24 mouse cellular contexts compared by ENCODE assay signal in genomic region chr1:176849377-176849776, GRCm38 (mm10). TPM values are rescaled to one million over a fixed set of nuclear protein-coding genes. Genes with fewer than 3 reads are reported as not detected.
DNase-seq lines count a peak whose midpoint lies in the region; ATAC-seq and TF ChIP-seq lines count a peak whose summit lies in the region.
"Had no signal": no experiment of that assay in that cellular context is flagged by ENCODE, and none has a peak within 500 bp of the region (broad histone marks: within the 10 kb centered on the region; RNA-seq: fewer than 3 reads in every experiment).

No protein-coding gene starts in this region.

- peaks cover 7% of the 10 kb centered on the region for H3K9me3 ChIP-seq in embryonic facial prominence, embryonic 14.5 days (ENCODE audit: control insufficient read depth, low read length)
- H3K9me3 ChIP-seq in embryonic facial prominence, embryonic 10.5 days: peaks cover 9% of the 10 kb centered on the region; the same call in 1 of the 2 replicates
- H3K9me3 ChIP-seq: G1E; heart, embryonic 15.5 days had no signal

- peak; percentile 45 for DNase-seq in embryonic facial prominence, embryonic 14.5 days (ENCODE audit: low spot score)
- no peak for DNase-seq in embryonic facial prominence, embryonic 10.5 days (ENCODE audit: low spot score)
- DNase-seq in layer of hippocampus, adult 2 months (ENCODE audit: low spot score in 2 of 2): no peak
- DNase-seq in layer of hippocampus, adult 8-10 months (ENCODE audit: low spot score in 2 of 2): no peak
- peak; percentile 43 for DNase-seq in NIH3T3 (ENCODE audit: low read depth)
- DNase-seq in gastrocnemius, adult 2 months: peak; percentile 66
- DNase-seq in thymus, postnatal 4 days: no peak
- no peak for DNase-seq in kidney, postnatal 4 days
- DNase-seq: cerebellum, adult 9-10 months; forebrain, postnatal 0 days; kidney, adult 2 months; kidney, postnatal 10 days; left cerebral cortex, postnatal 4 days; lung, adult 18-20 months; right cerebral cortex, postnatal 4 days; thymus, postnatal 14 days had no signal

- no peak for ATAC-seq in embryonic facial prominence, embryonic 14.5 days (ENCODE audit: low read depth)
- ATAC-seq: forebrain, postnatal 0 days; midbrain, embryonic 13.5 days had no signal

- no peak for TF ChIP-seq CTCF in layer of hippocampus, adult 2 months (conservative IDR thresholded peaks at IDR 0.05)
- no peak for TF ChIP-seq CTCF in gastrocnemius, adult 2 months (IDR thresholded peaks at IDR 0.05)

- H3K4me3 ChIP-seq in embryonic facial prominence, embryonic 14.5 days (ENCODE audit: low read depth, low read length): no peak overlapping the region
- no peak overlapping the region for H3K4me3 ChIP-seq in embryonic facial prominence, embryonic 10.5 days
- H3K4me3 ChIP-seq in layer of hippocampus, adult 2 months: no peak overlapping the region
- H3K4me3 ChIP-seq in gastrocnemius, adult 2 months: no peak overlapping the region
- H3K4me3 ChIP-seq: embryonic facial prominence, embryonic 13.5 days; forebrain, embryonic 10.5 days; heart, embryonic 15.5 days; hindbrain, embryonic 12.5 days; left cerebral cortex, adult 2 months; midbrain, embryonic 13.5 days had no signal

- WGBS in embryonic facial prominence, embryonic 14.5 days: 49% methylated on average over 2 of the region's 2 CpGs
- WGBS in embryonic facial prominence, embryonic 10.5 days: 89% methylated on average over 2 of the region's 2 CpGs

- no peaks in the 10 kb centered on the region; the same call in 1 of the 2 replicates for H3K4me1 ChIP-seq in embryonic facial prominence, embryonic 14.5 days (ENCODE audit: control insufficient read depth, insufficient read depth, low read length)
- peaks cover 6% of the 10 kb centered on the region for H3K4me1 ChIP-seq in embryonic facial prominence, embryonic 10.5 days
- H3K4me1 ChIP-seq: forebrain, embryonic 10.5 days; heart, embryonic 15.5 days; hindbrain, embryonic 12.5 days; midbrain, embryonic 13.5 days had no signal

- no peak overlapping the region for H3K4me2 ChIP-seq in embryonic facial prominence, embryonic 14.5 days (ENCODE audit: low read depth, low read length)
- H3K4me2 ChIP-seq: embryonic facial prominence, embryonic 13.5 days; heart, embryonic 15.5 days; hindbrain, embryonic 12.5 days; liver, embryonic 11.5 days; midbrain, embryonic 13.5 days had no signal

- intact Hi-C loops in gastrocnemius, adult 2 months (cut with DNase I): no loop called here

- no peak overlapping the region for H3K9ac ChIP-seq in embryonic facial prominence, embryonic 14.5 days (ENCODE audit: low read depth, low read length)
- H3K9ac ChIP-seq: embryonic facial prominence, embryonic 13.5 days; forebrain, postnatal 0 days; heart, embryonic 15.5 days; hindbrain, embryonic 12.5 days; midbrain, embryonic 13.5 days had no signal

- H3K36me3 ChIP-seq in embryonic facial prominence, embryonic 14.5 days (ENCODE audit: control insufficient read depth, insufficient read depth, low read length): peaks cover 33% of the 10 kb centered on the region
- H3K36me3 ChIP-seq in embryonic facial prominence, embryonic 10.5 days (replicated peaks): peaks cover 34% of the 10 kb centered on the region

- H3K27me3 ChIP-seq in embryonic facial prominence, embryonic 14.5 days (replicated peaks; ENCODE audit: control insufficient read depth, insufficient read depth, low read length): no peaks in the 10 kb centered on the region
- no peaks in the 10 kb centered on the region for H3K27me3 ChIP-seq in embryonic facial prominence, embryonic 10.5 days (replicated peaks; ENCODE audit: low read depth, poor library complexity, severe bottlenecking)
- H3K27me3 ChIP-seq: embryonic facial prominence, embryonic 13.5 days; heart, embryonic 15.5 days; hindbrain, embryonic 12.5 days; midbrain, embryonic 13.5 days had no signal

- no peak overlapping the region; the same call in 1 of the 2 replicates for H3K27ac ChIP-seq in embryonic facial prominence, embryonic 14.5 days (replicated peaks; ENCODE audit: low read depth, low read length)
- H3K27ac ChIP-seq in embryonic facial prominence, embryonic 10.5 days (replicated peaks): no peak overlapping the region
- H3K27ac ChIP-seq in layer of hippocampus, adult 2 months: peak overlapping the region; percentile 56; the same call in 1 of the 2 replicates
- peak overlapping the region; percentile 57; the same call in 1 of the 2 replicates for H3K27ac ChIP-seq in gastrocnemius, adult 2 months
- H3K27ac ChIP-seq: embryonic facial prominence, embryonic 13.5 days; forebrain, embryonic 10.5 days; heart, embryonic 15.5 days; hindbrain, embryonic 12.5 days; left cerebral cortex, adult 2 months; midbrain, embryonic 13.5 days had no signal

RNA-seq across cellular contexts. Expression of gene Sdccag8, which starts 34.9 kb away (rescaled TPM):
- polyA plus RNA-seq in embryonic facial prominence, embryonic 14.5 days (2014; fragmentation: Nextera tagmentation; extraction: Ambion mirVana): 17.9 and 18.2 TPM in 2 replicates
- polyA plus RNA-seq in embryonic facial prominence, embryonic 10.5 days (2016; fragmentation: Nextera tagmentation; extraction: Ambion mirVana): 14.6 and 15.6 TPM in 2 replicates
- 10 to 100 TPM; 20.0 to 20.7 TPM for total RNA-seq in layer of hippocampus, adult 2 months (2021)
- 10 to 100 TPM; 16.3 to 24.0 (median 19.4) TPM for total RNA-seq in layer of hippocampus, adult 8-10 months (2022)
- 1 to 10 TPM; 4.0 to 4.9 TPM for total RNA-seq in gastrocnemius, adult 2 months (2021)

RNA-seq across cellular contexts. Expression of gene Cep170, which starts 35.5 kb away (rescaled TPM):
- 36.0 and 41.5 TPM in 2 replicates for polyA plus RNA-seq in embryonic facial prominence, embryonic 14.5 days (2014; fragmentation: Nextera tagmentation; extraction: Ambion mirVana)
- 34.3 and 34.9 TPM in 2 replicates for polyA plus RNA-seq in embryonic facial prominence, embryonic 10.5 days (2016; fragmentation: Nextera tagmentation; extraction: Ambion mirVana)
- 10 to 100 TPM; 96.4 to 96.8 TPM for total RNA-seq in layer of hippocampus, adult 2 months (2021)
- total RNA-seq in layer of hippocampus, adult 8-10 months (2022): 100 to 1,000 TPM in 1 of 4 experiments, 10 to 100 TPM in 3; 86.4 to 110 (median 92.6) TPM
- 10 to 100 TPM; 14.5 to 16.2 TPM for total RNA-seq in gastrocnemius, adult 2 months (2021)

Comparison
In these comparisons a context has a peak if more than half of its experiments do, and no peak if none do; other contexts are left out.
1. DNase-seq: peak in embryonic facial prominence, embryonic 14.5 days (single experiment), NIH3T3 (single experiment) and gastrocnemius, adult 2 months (single experiment); none in embryonic facial prominence, embryonic 10.5 days (single experiment), layer of hippocampus, adult 2 months (0 of 2), layer of hippocampus, adult 8-10 months (0 of 2), thymus, postnatal 4 days (single experiment) and kidney, postnatal 4 days (0 of 2).
2. H3K27ac ChIP-seq: peak in layer of hippocampus, adult 2 months (single experiment) and gastrocnemius, adult 2 months (single experiment); none in embryonic facial prominence, embryonic 14.5 days (single experiment) and embryonic facial prominence, embryonic 10.5 days (single experiment).
3. RNA of gene Cep170, which starts 35.5 kb away (total RNA-seq): 86.4 to 110 TPM in layer of hippocampus, adult 8-10 months and 96.4 to 96.8 TPM in layer of hippocampus, adult 2 months; 14.5 to 16.2 TPM in gastrocnemius, adult 2 months; every median in the first group is over 4 times any median in the second.